Mouse (Mus musculus): ENCODE results near the gene Mlip. TPM values are rescaled to one million over a fixed set of nuclear protein-coding genes. Genes with fewer than 3 reads are reported as not detected.
"Not testable (repeated sequence)": the region's sequence is repeated elsewhere in the genome, so short reads cannot be mapped to it uniquely, and the experiment has no call there.

Gene Mlip
- total RNA-seq, 4 experiments from 2014 or later, result 113 to 133 (median 118) TPM

DNA sequence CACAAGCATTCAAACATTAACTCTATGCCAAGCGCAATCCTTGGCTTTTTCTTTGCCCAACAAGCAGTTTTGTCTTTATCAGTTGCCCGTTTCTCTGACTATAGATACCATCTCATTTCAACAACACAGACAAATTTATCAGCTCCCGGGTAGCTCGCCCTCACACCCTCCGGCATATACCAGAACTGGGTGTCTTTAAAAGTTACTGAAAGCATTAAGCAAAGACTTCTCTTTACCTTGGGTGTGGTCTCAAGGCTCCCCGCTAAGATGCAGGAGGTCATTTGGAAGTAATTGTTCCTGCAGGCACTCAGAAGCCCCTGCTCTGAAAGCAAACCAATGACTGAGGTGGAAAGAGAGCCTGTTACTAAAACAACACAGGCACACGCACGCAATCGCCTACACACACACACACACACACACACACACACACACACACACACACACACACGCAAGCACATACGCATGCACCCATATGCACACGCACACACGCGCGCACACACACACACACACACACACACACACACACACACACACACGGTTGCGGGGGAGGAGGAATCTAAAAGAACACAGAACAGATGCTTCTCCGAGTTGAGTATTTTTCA lies 101.2 kb downstream of the Mlip start:
- peak in 1 of 2 experiments; percentile 36 for DNase-seq (ENCODE audit: low spot score in 2 of 2)

DNA sequence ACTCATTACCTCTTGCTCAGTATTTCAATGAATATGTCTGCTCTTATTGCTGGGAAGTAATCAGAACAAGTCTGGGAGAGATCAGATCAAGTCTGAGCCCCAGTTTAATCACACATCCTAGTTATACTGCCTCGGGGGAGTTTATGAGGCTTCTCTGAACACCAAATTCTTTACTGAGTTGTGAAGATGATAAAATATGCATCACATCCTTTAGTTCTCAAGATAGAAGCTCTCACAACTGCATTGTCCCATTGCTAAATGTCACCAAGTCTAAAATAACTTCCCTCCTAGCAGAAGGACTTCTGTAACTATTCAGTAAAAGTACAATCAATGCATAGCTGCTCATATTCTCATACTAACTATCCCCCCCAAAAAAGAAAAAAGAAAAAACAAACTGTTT lies 154.5 kb downstream of the Mlip start:
- DNase-seq (ENCODE audit: low spot score in 2 of 2), result no peak

DNA sequence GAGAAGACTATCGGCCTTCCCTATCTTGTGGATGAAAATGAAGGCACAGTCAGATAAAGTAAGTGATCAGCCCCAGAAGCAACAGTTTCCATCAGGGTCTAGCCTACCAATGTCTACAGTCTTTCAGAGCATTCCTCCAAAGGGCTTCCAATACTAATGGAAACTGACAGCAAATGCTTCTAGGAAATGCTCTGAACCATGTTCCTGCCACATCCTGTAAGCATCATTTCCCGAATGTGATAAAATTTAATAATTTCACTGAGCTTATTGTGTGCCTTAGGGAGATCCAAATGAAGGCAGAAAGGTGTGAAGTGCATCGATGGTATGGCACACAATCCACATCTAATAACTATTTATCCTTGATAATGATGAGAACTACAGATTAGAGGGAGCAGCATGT lies 173.3 kb downstream of the Mlip start:
- no peak for DNase-seq (ENCODE audit: low spot score in 2 of 2)

DNA sequence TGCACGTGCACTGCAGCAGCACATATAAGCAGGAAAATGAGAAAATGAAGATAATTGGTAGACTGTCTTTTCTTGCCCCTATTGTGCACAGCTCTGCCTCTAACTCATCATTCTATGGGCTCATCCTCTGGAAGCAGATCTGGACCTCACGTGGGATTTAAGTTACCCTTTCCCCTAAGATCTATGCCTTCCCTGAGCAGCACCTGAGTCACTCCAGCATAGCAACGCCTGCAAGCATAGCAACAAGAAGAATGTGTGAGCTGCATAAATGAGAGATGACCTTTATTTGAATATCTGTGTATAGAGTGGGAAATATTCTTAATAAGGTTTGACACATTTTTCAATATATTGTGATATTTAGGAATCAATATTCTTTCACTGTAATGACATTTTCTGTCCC lies 176.9 kb downstream of the Mlip start:
- no peak for DNase-seq (ENCODE audit: low spot score in 2 of 2)

DNA sequence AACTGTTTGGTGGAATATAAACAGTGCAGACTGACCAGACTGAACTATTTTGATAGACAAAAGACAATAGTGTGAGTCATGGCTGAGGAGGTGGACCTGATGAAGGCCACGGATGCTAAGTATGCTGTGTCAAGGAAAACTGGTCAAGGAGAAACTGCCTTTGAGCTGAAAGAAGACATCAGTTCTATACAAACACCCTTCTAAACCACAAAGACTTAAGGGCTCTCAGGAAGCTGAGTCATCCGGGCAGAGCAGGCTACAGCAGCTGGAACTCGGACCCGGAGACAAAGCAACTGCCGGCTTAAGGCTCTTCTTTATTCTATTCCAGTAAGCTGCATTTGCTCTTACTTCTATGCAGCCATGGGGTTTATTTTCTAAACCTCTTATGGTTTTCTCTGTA lies 180.7 kb downstream of the Mlip start:
- DNase-seq (ENCODE audit: low spot score in 2 of 2), result no peak

DNA sequence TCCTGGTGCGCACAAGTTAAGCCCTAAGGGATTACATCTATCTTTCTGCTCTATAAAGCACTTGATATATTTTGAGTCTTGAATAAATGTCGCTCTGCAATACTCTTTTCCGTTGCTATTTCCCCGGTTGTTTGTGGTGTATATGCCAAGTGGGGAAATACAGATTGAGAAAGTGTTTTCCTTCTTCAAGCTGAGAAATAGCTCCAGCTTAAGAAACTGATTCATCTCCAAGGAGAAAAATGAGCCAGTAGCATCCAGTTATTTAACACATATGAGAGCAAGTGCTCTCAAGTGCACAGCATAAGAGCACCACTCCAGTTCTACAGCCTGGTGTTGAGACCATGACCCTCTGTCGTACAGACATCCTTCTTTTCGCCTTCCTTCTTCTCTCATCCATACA lies 186.9 kb downstream of the Mlip start:
- DNase-seq (ENCODE audit: low spot score in 2 of 2), result no peak

DNA sequence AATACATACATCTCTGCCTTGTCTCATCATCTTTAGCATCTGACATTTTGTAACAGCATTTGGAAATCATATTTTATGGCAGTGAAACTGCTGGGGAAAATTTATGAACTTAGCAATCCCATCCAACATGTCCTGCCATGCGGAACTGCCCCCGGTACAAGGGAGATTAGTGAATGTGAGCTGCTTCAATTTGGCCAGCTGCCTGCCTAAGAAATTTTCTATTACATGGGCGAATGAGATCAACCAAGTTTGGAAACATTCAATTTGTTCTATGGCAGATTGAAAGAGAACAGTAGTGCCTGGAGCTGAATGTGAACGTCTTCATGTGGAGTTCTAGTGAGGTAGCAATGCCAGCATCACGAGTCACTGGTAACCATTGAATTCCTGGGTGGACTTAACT lies 191.0 kb downstream of the Mlip start:
- DNase-seq (ENCODE audit: low spot score in 2 of 2), result no peak

DNA sequence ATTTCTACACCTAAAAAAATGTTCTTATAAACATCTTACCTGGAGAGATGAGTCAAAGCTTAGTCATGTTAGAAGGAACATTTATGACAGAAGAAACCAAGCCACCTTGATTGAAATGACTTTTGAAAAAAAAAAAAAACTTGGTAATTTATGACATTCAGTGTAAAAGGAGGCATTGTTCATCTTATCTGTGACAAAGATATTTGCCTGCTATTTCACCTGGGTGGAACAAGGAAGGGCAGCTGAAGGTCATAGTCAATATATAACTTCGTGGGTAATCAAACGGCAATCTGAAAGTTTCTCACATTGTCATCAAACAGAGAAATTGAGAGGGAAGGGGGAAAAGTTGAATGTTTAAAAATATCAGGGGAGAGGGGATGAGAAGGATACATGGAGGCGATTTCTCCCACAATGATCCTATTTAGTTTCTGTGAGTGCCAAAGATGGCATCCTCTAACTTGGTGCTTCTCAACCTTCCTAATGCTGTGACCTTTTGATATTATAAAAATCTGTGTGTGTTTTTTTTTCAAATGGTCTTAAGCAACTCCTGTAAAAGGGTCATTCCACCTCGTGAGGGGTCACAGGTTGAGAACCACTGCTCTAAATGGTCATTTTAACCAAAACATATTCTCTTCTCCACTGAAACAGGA lies 192.4 kb downstream of the Mlip start:
- no peak for DNase-seq (ENCODE audit: low spot score in 2 of 2)

DNA sequence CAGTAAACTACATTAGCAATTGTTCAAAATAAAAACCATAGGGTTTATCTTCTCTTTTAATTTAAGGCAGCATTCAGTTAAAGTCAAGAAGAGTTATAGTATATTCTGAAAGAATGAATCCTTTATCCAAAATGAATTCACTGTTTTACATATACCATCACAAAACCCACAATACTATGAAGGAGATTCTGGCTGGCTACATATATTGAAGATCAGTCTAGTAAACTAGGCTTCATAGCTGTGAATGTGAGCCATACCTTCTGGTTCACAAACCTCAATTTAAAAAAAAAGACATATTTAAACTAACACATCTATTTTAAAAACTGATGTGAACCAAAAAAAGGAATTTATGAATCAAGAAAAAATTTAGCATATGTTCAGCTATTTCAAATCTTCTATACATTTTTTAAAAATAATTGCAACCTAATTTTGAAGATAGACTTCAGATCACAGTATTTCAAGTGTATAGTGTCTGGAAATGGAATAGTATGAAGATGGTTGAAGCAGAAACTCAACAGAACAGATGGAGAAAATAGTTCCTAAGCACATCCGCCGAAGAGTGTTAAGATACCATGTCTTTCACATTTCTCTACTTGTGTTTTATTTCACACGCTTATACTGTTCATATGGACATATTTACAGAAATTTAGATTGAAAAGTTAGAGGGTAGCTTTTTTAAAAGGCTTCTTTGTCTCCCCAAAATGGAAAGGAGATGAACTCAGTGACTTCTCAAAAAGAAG lies 204.1 kb downstream of the Mlip start:
- DNase-seq (ENCODE audit: low spot score in 2 of 2), result no peak

DNA sequence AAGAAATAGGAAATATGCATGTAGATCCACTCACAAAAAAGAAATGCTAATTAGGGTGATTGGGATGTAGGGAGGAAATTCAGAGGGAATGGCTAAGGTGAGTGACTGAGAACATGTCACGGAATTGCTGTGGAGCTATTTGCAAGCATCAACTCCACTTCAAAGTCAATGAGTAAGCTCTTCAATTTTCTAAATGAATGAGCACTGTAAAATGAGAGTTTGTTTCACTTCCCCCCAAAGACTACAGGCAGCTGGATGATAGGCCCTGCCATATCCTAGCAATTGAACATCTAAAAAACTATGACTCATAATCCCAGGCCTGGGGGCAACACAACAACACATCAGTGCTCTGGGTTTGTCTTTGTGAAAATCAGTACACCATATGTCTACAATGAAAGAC lies 233.0 kb downstream of the Mlip start:
- DNase-seq (ENCODE audit: low spot score in 2 of 2), result no peak

DNA sequence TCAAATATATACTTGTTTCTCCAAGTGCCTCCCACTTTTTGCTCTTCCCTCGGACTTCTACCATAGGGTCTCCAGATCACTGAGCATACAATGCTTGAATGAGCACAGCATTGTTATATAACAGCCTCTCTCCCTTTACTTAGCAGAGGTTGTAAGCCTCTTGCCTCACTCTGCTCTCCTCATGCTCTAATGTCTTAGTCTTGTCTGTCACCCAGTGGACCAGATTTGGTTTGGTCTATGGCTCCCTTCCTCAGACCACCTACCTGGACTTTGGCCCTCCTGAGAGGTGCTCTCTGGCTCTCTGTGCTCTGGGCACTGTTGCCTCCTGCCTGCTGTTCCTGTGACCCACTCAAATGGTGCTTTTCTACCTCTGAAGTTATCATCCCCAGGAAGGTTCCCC lies 255.9 kb downstream of the Mlip start:
- no peak for DNase-seq (ENCODE audit: low spot score in 2 of 2)

DNA sequence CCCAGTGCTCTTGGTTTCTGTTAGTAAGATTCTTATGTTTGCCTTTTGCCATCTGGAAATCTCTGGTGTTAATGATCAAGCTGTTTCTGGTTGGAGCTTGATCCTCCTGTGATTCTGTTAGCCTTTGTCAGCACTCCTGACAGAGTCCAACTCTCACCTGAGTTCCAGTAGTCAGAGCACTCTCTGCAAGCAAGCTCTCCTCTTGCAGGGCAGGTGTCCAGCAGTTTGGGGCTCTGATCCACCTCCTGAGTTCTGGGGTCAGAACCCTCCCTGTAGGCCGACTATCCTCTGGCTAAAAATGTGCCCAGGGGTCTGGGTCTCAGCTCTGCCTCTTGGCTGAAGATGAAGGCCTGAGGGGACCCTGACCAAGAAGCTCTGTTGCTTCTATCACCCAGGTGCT lies 269.5 kb downstream of the Mlip start:
- not testable (repeated sequence) for DNase-seq (ENCODE audit: low spot score in 2 of 2)

DNA sequence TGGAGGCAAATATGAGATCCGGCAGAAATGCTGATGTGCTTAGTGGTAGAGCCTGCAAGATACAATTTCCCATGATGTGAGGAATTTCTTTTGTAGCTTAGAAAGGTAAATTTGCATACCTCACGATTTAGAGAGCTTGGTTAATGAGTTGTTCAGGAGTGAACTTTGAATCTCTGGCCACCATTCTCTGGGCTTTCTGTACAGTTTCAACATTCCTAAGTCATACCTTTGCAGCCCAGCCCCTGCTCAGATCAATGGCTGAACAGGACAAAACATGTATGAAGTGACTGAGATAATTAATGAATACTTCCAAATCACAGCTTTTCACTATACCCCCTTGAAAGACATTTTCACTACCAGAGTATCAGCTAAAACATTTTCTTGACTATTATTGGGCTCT lies 281.1 kb downstream of the Mlip start:
- DNase-seq (ENCODE audit: low spot score in 2 of 2), result no peak

DNA sequence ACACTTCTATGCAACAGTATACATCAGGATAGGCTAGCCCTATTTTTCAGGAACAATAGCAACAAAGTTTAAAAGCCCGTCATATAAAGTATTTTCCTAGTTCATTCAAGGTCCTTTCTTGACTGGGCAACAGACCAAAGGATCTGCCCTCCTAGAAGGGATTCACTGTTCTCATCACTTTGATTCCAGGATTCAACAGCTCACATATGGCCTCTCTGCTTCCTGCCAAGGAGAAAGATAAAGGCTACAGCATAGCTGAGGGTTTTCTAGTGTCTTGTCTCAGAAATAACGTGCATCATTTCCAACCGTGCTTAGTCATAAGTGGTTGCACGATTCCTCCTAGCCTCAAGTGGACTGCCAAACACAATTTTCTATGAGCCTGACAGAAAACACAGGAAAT lies 296.2 kb downstream of the Mlip start:
- DNase-seq (ENCODE audit: low spot score in 2 of 2), result no peak

DNA sequence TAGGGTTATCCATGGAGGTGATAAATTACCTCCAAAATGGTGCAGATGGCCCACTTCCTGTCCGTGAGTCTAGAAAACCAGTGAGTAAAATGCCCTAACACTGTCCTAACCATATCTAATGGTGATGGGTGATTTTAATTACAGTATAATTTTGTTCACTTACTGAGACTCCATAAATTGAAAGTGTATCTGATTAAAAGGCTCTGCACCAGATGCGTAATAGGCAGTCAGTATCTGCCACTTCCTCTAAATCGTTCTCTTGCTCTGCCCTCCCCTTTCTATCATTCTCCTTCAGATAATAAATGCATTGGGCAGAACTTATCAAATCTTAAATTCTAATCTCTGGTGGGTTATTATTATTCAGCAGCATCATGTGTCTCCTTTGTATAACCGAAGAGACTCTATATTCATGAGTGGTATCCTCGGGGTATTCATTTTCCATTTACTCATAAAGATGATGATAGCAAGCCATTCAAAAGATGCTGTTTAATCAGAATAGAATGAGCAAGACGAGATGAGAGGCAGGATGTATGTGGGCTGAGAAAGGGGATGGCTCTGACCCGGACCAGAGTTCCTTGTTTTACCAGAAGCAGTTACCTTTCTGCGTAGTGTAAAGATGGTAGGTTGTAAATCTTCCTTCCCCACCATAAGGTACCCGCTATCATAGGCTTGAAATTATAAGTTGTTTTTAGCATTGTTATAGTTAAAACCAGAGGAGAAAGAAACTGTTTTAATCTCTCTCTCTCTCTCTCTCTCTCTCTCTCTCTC lies 298.2 kb downstream of the Mlip start:
- DNase-seq (ENCODE audit: low spot score in 2 of 2), result no peak

Other genes starting within 250 kb of the Mlip start
- 10 to 100 TPM in 1 of 4 experiments, 1 to 10 TPM in 3; 9.5 to 10.3 (median 9.7) TPM for gene Lrrc1, start 191.9 kb upstream of the Mlip start, total RNA-seq (2022)

Data from left cerebral cortex, adult 8-10 months (tissue).